ENCODE assay signal across 11 mouse cellular contexts in genomic region chr2:157840641-157841078, GRCm38 (mm10).
DNase-seq lines count a peak whose midpoint lies in the region; ATAC-seq and TF ChIP-seq lines count a peak whose summit lies in the region.
"Had no signal": no experiment of that assay in that cellular context is flagged by ENCODE, and none has a peak within 500 bp of the region (broad histone marks: within the 10 kb centered on the region; RNA-seq: fewer than 3 reads in every experiment).

No protein-coding gene starts in this region.

- peak overlapping the region; percentile 58 for H3K27ac ChIP-seq in midbrain, embryonic 13.5 days
- H3K27ac ChIP-seq in midbrain, postnatal 0 days (ENCODE audit: low read depth, low read length), result no peak overlapping the region
- H3K27ac ChIP-seq in neural tube, embryonic 13.5 days (replicated peaks), result peak overlapping the region; percentile 74

- DNase-seq in midbrain, postnatal 0 days (ENCODE audit: low spot score), result no peak
- peak; percentile 95 for DNase-seq in ZHBTc4 (ENCODE audit: low read depth, low spot score)
- no peak for DNase-seq in embryo, embryonic 11 days
- no peak for DNase-seq in urinary bladder, postnatal 14 days (ENCODE audit: low spot score)
- DNase-seq: cerebellum, adult 11 months; kidney, adult 2 months; thymus, postnatal 14 days had no signal

- no peak for TF ChIP-seq CTCF in midbrain, postnatal 0 days (IDR thresholded peaks at IDR 0.05)

- H3K4me2 ChIP-seq in midbrain, embryonic 13.5 days (replicated peaks), result no peak overlapping the region
- H3K4me2 ChIP-seq in midbrain, postnatal 0 days (ENCODE audit: low read depth, low read length, poor library complexity, severe bottlenecking), result no peak overlapping the region
- H3K4me2 ChIP-seq in neural tube, embryonic 13.5 days, result no peak overlapping the region

- H3K27me3 ChIP-seq in midbrain, embryonic 13.5 days, result no peaks in the 10 kb centered on the region
- no peaks in the 10 kb centered on the region for H3K27me3 ChIP-seq in midbrain, postnatal 0 days (ENCODE audit: insufficient read depth, low read length)
- no peaks in the 10 kb centered on the region for H3K27me3 ChIP-seq in neural tube, embryonic 13.5 days
- H3K27me3 ChIP-seq: megakaryocyte, embryonic 14.5 days had no signal

- no peak overlapping the region for H3K9ac ChIP-seq in midbrain, embryonic 13.5 days (replicated peaks)
- no peak overlapping the region for H3K9ac ChIP-seq in midbrain, postnatal 0 days (replicated peaks; ENCODE audit: low read length, poor library complexity, severe bottlenecking)
- no peak overlapping the region for H3K9ac ChIP-seq in neural tube, embryonic 13.5 days

- H3K4me3 ChIP-seq in midbrain, embryonic 13.5 days (replicated peaks), result no peak overlapping the region
- no peak overlapping the region for H3K4me3 ChIP-seq in midbrain, postnatal 0 days (ENCODE audit: low read depth, low read length)
- H3K4me3 ChIP-seq in neural tube, embryonic 13.5 days, result no peak overlapping the region

- 0 out of 2 replicates have a peak, but pooled peaks have one; percentile 17 for ATAC-seq in midbrain, embryonic 13.5 days
- ATAC-seq in midbrain, postnatal 0 days (ENCODE audit: low FRiP score), result no peak
- ATAC-seq in granulocyte monocyte progenitor cell, adult 5-6 weeks (replicated peaks; ENCODE audit: poor library complexity, severe bottlenecking), result peak; percentile 95
- peak; percentile 57; the same call in 1 of the 2 replicates for ATAC-seq in neural tube, embryonic 13.5 days (ENCODE audit: low read depth)

- H3K36me3 ChIP-seq in midbrain, embryonic 13.5 days, result peaks cover 33% of the 10 kb centered on the region
- H3K36me3 ChIP-seq in midbrain, postnatal 0 days (ENCODE audit: insufficient read depth, low read length), result no peaks in the 10 kb centered on the region; the same call in 1 of the 2 replicates
- H3K36me3 ChIP-seq in neural tube, embryonic 13.5 days, result no peaks in the 10 kb centered on the region

- no peaks in the 10 kb centered on the region for H3K9me3 ChIP-seq in midbrain, embryonic 13.5 days
- H3K9me3 ChIP-seq in midbrain, postnatal 0 days (ENCODE audit: low read length), result no peaks in the 10 kb centered on the region
- H3K9me3 ChIP-seq in neural tube, embryonic 13.5 days, result no peaks in the 10 kb centered on the region
- H3K9me3 ChIP-seq: megakaryocyte, embryonic 14.5 days had no signal

- peaks cover 21% of the 10 kb centered on the region for H3K4me1 ChIP-seq in midbrain, embryonic 13.5 days (replicated peaks)
- no peaks in the 10 kb centered on the region for H3K4me1 ChIP-seq in midbrain, postnatal 0 days (ENCODE audit: insufficient read depth, low read length)
- H3K4me1 ChIP-seq in neural tube, embryonic 13.5 days (replicated peaks), result peaks cover 45% of the 10 kb centered on the region
